Mouse (Mus musculus) spleen, postnatal 36 days (tissue): ENCODE measurements at regions not wholly inside any gene's neighbourhood (a gene's known extent, or its start where the extent isn't known, plus 50 kb on each side); places are given as distances from the start of the nearest gene placed in this dataset.
"Not testable (repeated sequence)": the region's sequence is repeated elsewhere in the genome, so short reads cannot be mapped to it uniquely, and the experiment has no call there.

Source experiments
- DNase-seq, 2 experiments: peaks; one replicate each; pipeline ENCODE4 v3.0.0; 2022; ENCODE audit warnings: low spot score in 2 of 2, mixed read lengths in 1 of 2

GRCm38 (mm10) chr15:41920270-41920669 lies 1786.1 kb downstream of the 9330182O14Rik start:
- no peak for DNase-seq

- DNase-seq = no peak
Observed at GRCm38 (mm10) chr15:41936697-41937096, 1802.5 kb downstream of the 9330182O14Rik start.

- no peak for DNase-seq
Observed at GRCm38 (mm10) chr15:41945226-41945625, 1811.1 kb downstream of the 9330182O14Rik start.

DNA sequence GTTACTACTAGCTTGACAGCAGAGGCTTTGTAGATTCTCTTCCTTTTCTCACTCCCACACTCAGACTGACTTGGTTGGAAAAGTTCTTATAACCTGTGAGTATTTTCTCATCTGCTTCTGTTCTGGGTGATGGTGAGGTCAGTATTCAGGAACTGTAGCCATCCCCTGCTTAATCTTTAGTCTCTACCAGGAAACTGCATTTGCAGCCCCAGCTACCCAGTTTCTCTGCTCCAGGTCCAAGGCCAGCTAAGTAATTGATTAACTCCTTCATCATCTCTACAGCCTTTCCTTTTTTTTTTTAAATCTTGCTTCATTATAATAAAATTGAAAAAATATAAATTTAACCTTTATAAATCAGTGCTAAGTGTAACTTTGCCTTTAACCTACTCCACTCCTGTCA lies 1813.7 kb downstream of the 9330182O14Rik start:
- DNase-seq = no peak

DNA sequence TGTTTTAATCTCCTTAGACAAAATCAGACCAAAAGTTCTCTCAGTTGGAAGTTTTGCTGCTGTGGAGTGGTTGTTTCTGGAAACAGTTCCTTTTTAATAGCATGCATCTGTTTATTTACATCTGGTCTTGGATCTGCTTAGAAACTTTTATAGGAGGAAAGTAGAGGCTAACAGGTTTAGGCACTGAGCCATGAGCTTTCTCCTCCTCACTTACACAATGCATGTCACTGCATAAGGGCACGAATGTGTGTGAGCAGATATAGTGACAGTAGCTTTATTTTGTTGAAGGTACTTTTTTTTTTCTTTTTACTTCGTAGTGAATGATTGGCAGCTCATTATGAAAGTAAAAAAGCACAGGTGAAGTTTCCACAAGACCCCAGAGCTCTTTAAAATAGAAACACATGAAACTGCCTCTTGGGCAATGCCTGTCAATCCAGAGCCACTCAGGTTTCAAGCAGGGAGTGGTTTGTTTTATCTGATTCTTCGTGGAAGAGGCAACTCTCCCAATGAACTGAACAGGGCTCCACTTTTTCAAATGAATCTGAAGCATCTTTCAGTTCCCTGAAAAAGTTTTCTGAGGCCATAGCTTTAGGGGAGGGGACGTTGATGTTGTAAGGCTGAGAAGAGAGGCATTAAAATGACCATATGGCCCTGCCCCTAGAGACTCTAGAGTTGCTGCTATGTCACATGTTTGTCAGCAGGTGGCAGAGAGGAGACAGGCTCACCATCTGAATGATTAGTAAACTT lies 1814.4 kb downstream of the 9330182O14Rik start:
- DNase-seq = no peak

DNA sequence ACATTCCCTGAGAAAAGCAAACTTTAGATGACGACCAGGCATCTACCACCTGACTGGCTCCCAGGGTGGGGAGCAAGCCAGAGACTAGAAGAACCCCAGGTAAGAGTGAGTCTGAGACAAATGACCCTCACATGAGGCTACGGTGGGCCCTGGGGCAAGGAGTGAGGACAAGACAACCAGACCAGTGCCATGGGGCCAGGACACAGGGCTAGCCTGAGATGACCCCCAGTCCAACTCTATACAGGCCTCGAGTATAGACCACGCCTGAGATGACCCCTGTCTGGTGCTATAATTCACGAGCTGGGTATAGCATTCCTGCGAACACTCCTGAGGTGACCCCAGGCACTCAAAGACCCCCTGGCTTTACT lies 1814.9 kb downstream of the 9330182O14Rik start:
- no peak for DNase-seq

- no peak for DNase-seq
Observed at GRCm38 (mm10) chr15:41951276-41951675, 1817.1 kb downstream of the 9330182O14Rik start.

GRCm38 (mm10) chr15:41960597-41960996 lies 1826.4 kb downstream of the 9330182O14Rik start:
- DNase-seq = no peak

DNA sequence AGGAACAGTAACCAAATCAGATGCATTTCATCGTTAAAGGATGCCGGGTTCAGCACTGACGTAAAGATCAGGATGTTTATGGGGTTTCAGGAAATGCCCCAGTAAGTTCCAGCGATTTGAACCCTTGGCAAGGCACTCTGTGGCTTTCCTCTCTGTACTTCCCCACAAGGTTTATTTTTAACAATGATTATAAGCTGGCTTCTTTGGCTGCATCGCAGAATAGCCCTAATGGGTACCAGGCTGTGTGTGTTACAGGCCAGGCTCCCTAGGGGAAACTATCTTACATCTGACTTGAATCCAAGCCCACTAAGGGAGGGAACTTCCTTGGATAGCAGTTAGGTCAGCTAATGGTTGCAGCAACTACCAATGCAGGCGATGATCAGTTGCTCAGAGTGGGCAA lies 1836.7 kb downstream of the 9330182O14Rik start:
- no peak for DNase-seq

DNA sequence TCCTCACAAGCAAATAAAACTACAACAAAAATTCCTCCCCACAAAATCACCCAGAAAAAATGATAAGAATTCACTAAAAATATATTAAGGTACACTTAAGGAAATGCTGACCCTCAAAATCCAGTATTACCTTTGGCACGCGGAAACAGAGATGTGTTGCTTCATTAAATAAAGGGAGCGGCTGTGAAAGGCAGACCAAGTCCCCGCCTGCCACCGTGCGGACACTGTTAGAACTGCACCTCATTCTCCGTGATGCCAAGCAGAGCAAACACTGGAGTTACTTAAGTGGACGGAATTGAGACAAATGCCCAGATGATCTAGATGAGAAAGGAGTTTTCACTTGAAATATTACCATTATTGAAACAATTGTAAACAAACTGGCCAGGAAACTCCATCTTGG lies 1839.1 kb downstream of the 9330182O14Rik start:
- DNase-seq = peak; percentile 54 to 62

DNA sequence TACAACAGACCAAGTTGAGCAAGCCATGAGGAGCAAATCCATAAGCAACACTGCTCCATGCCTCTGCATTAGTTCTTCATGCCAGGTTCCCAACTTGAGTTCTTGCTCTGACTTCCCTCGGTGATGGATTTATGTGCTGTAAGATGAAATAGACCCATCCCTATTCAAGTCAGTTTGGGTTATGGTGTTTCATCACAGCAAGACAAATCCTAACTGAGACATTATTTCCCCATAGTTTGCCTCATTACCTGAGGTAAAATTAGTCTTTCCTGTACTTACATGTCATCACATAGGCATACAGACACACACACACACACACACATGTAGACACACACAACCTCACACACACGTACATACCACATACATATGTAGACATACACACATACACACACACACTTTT lies 1843.0 kb downstream of the 9330182O14Rik start:
- DNase-seq = no peak

GRCm38 (mm10) chr15:41977649-41978231 lies 1843.6 kb downstream of the 9330182O14Rik start:
- no peak for DNase-seq

DNA sequence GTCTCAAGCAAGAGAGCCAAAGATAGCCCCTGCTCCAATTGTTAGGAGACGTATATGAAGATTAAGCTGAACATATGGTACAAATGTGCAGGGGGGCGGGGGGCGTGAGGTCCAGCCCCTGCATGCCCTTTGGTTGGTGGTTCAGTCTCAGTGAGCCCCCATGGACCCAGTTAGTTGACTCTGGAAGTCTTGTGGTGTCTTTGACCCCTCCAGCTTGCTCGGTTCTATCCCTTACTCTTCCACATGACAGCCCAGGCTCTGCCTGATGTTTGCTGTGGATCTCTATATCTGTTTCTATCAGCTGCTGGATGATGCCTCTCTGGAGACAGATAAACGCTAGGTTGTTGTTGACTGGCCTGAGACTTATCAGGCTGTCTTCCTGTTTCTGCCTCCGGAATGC lies 1849.1 kb downstream of the 9330182O14Rik start:
- DNase-seq = no peak

- no peak for DNase-seq
Observed at GRCm38 (mm10) chr15:41984267-41984666, 1850.1 kb downstream of the 9330182O14Rik start.

- no peak for DNase-seq
Observed at GRCm38 (mm10) chr15:41986264-41986663, 1852.1 kb downstream of the 9330182O14Rik start.

DNA sequence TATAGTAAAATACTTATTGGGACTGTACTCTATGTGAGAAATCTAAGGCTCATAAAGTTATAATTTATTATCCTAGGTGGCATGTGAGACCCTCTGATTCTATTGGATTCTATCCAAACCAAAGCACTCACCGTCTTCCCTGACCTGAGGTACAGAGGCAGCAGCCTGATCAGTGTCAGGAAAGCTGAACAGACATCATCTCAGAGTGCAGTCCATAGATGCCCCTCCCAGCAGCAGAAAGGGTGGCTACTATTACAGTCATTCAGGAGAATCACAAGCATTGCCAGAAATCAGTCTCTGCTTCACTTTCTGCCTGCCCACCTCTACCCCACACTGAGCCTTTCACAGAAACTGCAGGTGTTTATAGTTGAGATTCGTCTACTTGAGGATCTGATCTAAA lies 1854.9 kb downstream of the 9330182O14Rik start:
- no peak for DNase-seq

GRCm38 (mm10) chr15:41991816-41992215 lies 1857.7 kb downstream of the 9330182O14Rik start:
- no peak for DNase-seq

DNA sequence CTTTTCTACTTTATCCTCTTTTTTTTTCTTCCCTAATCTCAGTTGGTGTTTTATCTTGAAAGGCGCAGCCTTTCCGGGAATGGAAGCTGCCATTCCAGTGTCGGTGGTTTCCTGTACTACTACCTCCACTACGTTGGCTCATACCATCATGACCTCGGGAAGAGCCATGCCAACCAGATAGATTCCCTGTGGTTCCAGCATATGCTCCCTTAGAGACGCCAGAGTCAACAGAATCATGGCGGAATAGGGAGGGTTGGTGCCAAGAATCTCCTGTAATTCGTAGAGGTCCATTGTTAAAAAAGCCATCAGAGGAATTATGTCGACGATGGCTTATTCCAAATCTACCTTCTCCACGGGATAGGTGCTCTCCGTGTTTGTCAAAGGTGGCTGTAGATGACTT lies 1898.1 kb downstream of the 9330182O14Rik start:
- DNase-seq = not testable (repeated sequence)

- DNase-seq = no peak
Observed at GRCm38 (mm10) chr15:42047088-42047976, 1913.2 kb downstream of the 9330182O14Rik start.

- no peak for DNase-seq
Observed at GRCm38 (mm10) chr15:42056772-42057171, 1922.6 kb downstream of the 9330182O14Rik start.

- no peak for DNase-seq
Observed at GRCm38 (mm10) chr15:42068207-42068831, 1934.2 kb downstream of the 9330182O14Rik start.

DNA sequence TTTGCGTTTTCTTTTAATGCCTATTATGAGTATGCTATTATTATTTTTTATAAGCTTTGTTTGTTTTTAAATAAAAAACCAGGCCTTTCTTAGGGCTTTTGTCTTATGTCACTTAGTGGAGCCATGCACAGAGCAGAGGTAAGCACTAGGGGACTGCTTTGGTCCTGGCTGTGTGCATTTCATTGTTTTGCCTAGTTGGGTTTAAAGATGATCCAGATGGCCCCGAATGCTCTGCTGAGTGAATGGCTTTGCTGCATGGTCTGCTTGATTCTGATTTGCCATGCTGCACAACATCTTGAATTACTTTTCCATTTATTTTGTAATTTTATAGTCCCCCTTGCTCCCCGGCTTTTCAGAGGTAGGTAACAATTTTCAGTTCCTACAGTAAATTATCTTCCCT lies 1934.9 kb downstream of the 9330182O14Rik start:
- no peak for DNase-seq
